Mouse (Mus musculus) MEL-GATA-1-ER (cell line): ENCODE results near the gene Tmod1.
A peak's percentile ranks its signal among the peaks of the same experiment; 100 is the strongest.

Source experiments
- DNase-seq: peaks from one replicate; pipeline ENCODE4 v3.0.0-alpha.2; 2012; ENCODE audit warnings: low read depth; ENCODE audit errors: extremely low read depth

Gene Tmod1

DNA sequence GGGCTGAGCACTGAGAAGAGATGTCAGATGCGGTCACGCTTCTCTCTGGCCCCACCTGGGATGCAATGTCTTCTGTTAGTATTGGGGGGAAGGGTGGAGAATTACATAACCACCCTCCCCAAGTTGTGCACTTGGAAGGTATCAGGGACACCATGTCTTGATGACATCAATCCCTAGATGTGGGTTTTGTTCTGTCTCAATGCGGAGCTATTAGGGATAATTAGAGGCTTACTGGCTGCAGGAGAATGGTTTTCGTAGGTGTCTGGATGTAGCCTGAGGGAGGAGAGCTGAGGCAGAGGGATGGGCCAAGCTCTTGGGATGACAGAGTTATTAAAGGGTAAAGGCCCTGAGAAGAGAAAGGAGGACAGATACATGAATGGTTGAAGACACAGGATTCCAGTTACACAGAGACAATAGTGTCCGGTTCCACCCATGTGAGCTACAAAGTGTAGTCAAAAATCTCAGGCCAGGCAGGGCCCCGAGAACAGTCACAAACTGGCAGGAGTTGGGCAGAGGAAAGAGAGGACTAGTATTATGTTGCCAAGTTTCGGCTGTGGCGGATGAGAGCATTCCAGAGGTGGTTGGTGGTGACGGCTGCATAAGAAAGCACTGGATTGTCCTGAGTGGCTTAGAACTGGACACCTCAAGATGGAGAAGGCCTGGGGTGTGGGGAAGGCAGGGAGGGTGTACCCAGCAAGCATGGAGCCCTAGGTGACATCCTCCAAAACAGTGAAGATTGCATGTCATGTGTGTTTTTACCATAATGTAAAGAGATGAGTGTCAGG lies 14.8 kb downstream of the Tmod1 start:
- DNase-seq, result no peak

DNA sequence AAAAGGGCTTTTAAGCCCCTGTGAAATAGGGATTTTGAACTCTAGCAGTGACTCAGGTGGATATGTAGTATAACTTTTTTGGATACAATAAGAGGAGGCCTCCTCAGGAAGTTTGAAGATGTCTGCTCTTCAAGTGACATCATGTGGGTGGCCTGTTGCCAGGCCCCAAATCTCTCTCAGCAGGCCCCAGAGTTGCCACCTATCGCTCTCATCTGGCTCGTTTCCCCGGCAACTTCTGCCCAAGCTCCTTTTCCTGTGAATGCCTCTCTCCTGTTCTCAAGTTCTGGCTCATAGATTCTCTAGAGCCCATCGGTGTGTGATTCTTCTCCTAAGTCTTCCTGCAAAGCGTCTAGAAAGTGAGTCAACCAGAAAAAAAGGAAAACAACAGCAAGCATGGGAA lies 17.4 kb downstream of the Tmod1 start:
- no peak for DNase-seq

DNA sequence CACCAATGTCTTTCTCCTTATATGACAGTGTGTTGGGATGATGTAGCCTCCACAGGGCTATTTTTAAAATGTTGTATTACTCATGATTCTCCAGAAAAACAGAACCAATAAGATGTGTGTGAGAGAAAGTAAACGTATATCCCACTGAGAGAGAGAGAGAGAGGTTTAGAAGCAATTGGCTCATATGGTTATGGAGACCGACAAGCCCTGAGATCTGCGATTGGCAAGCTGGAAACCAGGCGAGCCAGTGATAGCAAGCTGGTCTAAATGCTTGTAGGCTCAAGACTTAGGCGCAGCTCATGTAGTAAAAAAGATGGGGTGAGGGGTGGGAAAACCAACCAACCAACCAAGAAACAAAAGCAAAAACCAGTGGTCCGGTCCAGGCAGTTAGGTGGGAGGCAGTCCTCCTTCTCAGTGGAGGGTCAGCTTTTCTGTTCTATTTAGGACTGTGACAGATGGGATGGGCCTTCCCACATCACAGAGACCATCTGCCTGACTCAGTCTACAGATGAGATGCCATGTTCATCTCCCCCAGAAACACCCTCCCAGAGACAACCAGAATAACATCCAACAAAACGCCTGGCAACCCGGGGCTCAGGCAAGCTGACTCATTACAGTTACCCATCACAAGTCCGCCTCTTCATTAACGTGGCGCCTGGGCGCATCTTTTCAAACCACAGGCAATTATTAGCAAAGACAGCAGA lies 22.7 kb downstream of the Tmod1 start:
- no peak for DNase-seq

DNA sequence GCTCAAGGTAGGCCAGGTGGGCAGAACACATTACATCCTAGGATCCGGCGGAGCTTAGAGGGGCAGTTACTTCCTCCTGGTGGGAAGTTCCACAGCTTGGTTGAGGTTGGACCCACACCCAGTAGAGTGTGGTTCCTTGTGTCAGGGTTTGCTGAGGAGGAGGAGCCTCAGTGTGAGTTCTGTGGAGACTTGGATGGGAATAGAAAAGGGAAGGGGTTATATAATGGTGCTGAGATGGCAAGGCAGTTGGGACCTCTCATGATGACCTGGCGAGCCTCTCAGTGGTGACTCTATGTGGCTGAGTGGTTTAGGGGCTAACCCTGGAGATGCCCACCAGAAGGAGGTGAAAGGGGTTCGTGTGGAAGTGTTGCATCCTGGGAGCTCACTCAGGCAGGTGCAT lies 25.1 kb downstream of the Tmod1 start:
- DNase-seq, result no peak

DNA sequence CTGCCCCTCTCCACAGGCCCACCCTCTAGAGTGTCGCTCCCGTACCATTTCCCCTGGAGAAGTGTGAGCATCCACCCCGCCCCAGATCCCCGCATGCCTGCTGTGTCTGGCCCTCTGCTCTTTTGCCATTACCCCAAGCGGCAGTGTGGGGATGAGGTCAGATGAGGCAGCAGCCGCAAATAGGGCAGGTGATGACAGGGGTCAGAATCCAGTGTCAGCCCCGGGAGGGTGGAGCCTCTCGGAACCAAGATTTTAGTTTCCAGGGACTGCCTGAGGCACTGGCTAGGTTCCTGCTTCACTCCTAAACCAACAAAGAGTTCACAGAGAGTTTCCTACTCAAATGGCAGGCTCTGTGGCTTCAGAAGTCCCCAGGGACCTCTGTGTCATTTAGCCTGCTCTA lies 25.5 kb downstream of the Tmod1 start:
- no peak for DNase-seq

DNA sequence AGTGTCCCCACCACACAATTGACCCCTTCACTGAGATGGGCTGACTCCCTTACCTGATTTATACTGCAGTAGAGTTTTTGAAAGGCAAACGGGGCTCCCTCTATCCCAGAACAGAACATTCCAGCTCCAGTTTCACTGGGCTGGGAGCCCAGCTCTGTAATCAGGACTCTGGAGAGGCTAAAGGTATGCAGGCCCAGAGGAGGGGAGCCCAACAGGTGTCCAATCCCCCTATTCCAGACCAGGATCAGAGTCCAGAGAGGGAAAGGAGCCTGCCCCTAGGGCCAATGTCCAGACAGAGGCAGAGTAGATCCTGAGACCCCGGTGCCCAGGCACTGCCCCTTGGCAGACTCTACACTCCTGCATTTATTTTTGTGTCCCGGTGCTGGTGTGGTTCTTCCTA lies 26.2 kb downstream of the Tmod1 start:
- no peak for DNase-seq

DNA sequence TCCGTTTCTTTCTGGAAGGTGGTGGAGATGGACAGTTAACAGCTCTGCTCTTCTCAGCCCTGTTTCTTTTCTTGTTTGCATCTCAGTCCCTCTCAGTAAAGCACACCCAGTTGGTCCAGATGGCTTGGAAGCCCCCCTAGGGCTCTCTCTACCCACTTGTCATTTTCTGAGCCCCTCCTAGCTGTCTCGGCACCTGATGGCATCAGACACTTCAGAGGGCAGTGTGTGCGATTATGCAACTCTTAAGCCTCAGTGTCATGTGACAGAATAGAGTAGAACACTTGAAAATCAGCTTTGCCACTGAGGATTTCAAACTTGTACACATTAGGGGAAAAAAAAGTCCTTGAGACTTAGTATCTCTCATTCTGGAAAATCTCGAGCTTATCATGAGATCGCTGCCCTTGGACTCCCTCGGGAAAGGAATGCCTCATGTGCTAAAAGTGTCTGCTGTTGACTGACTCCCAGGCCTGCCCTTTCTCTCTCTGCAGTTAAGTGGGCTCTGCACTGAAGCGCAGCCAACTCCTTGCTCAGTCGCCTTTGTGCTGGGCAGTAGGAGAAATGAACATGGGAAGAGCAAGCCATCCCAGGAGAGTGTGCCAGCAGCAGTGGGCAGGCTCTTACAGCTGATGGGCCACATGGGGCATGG lies 27.1 kb downstream of the Tmod1 start:
- no peak for DNase-seq

DNA sequence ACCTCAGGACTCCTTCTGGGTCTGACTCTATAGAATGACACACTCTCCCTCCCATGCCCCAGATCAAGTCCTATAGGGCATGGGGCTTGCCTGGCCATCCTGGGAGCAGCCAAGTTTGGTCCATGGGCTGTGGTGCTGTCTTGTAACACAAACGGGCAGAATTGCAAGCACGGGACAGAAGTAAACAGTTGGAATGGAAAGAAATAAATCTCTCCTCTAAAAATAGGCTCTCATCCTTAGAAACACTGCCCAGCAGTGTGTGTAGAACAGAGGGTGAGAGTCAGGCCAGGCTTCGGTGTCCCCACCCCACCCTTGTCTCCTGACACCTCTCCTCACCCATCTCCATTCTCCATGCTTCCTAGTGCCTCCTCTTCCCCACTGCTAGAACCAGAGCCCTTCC lies 29.3 kb downstream of the Tmod1 start:
- no peak for DNase-seq

DNA sequence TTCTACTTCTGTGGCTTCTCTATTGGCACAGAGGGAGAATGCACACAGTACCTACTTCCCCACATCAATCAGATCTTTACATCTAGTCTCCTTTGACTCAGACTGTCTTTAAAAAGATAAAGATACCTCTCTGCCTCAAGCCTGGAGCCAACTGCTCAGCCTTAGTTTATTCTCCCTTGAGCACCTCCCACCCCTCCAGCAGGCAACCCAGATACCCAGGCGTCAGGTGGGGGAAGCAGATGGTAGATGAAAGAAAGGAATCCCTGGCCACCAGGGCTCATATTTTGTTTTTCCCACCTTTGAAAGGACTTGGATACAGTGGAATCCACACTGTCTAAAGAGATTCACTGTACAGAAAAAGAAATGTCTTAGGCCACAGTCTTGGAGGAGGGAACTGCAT lies 29.8 kb downstream of the Tmod1 start:
- no peak for DNase-seq

DNA sequence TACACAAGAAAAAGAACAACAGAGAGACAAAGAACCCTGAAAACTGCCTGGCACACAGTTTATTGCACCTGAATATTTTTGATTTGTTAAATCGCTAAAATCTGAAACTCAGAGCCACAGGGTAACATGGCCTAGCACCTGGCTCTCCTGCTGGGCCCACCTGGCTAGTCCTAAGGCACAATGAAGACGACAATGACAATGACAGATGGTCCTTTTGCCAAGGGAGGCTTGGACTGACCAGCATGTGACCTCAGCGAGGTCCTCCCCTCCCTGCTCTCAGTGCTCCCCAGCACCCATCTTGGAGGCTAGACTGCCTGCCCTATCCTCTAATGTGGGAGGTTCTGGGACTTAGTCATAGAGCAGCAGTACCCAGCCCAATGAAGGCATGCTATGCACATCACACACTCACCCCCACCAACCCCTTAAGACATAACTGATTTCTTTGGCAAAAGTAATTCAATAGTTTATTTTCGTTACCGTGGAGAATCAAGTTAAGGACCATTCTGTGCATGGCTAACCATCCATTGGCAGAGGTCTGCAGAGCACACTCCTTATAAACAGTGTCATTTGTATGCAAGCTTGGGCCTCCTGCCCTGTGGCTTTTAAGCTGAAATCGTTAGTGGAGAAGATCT lies 31.2 kb downstream of the Tmod1 start:
- no peak for DNase-seq

DNA sequence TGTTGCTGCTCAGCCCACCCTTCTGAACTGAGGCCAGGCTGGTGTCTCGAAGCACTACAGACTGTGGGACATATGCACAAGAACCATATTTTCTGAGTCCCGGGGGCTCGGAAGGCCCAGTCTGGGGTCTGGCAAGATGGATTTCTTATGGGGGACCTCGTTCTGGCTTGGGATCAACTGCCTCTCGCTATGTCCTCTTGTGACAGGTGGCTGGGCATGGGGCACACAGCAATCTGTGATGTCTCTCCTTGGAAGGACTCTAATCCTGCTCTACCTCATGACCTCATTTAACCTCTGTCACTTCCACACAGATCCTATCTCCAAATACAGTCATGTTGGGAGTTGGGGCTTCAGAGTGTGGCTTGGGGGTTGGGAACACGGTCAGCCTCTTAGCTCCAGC lies 33.9 kb downstream of the Tmod1 start:
- DNase-seq, result no peak

DNA sequence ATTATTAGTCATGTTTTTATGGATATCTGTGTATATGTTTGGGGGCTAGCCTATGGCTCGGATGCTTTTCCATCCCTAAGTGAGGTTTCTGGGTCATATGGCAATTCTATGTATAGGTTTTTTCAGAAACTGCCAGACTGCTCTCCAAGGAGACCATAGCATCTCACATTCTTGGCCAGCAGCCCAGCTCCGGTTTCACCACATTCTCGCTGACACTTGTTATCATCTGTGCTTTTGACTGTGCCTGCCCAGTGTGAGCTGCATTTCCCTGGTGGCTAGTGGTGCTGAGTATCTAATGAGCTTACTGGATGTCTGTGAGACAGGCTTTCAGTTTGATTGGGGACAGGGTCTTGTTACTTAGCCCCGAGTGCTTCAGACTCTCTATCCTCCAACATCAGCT lies 35.0 kb downstream of the Tmod1 start:
- DNase-seq, result peak; percentile 27

DNA sequence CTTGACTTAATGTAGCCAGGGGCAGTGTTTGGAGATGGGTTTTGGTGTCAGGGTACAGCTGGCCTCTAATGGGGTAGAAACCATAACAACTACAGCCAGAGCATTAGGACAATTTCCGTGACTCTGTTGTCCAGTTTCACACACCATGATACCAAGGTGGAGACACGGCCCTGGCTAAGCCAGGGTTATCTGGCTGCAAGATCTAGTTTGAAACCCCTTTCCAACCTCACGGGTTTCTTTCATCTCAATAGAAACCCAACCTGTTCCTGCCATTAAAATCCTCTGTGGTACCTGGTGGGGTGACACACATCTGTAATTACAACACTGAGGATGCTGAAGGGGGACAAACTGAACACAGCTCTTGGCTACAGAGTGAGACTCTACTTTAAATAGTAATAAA lies 36.9 kb downstream of the Tmod1 start:
- DNase-seq, result no peak

DNA sequence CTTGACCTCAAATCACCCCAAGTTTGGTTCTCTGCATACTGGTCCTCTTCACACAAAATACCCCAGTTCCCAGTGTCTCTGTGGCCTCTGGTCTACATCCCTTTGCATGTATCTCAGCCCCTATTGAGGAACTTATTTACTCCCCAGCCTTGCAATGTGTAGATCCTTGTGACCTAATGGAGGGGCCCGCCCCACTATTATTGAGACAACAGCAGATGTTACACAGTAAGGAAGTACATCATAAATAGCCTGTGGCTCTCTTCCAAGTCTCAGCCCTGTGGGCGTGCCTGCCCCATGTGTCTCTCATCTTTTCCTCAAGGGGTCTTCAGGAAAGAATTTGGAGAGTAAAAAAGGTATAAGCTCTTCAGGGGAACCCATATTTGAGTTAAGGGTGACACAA lies 38.2 kb downstream of the Tmod1 start:
- no peak for DNase-seq

DNA sequence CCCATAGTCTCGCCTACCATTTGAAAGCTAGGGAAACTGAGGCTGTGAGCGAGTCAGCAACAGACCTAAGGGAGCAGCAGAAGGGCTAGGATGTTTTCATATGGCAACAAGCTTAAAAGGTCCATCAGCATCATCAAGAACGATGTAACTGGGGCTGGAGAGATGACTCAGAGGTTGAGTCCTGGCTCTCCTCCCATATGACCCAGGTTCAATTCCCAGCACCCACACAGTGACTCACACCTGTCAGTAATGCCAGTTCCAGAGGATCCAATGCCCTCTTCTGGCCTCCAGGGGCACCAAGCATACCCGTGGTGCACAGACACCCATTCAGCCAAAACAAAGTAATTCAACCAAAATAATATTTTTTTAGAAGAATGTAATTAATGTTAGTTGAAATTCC lies 41.5 kb downstream of the Tmod1 start:
- DNase-seq, result no peak

DNA sequence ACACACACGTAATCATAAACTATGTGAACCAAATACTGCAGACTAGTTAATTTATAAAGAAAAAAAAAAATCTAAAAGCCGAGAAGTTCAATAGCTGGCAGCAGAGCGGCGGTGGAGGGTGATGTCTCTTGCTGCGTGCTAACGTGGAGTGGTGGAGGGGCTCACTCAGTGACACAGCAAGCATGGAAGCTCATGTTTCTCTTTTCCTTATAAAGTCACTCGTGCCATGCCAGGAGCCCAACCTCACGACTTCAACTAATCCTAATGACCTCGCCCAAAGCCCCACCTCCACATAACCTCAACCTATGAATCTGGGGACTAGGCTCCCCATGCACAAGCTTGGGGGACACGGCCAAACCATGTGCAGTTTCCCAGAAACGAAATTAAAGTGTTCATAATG lies 43.8 kb downstream of the Tmod1 start:
- DNase-seq, result no peak

DNA sequence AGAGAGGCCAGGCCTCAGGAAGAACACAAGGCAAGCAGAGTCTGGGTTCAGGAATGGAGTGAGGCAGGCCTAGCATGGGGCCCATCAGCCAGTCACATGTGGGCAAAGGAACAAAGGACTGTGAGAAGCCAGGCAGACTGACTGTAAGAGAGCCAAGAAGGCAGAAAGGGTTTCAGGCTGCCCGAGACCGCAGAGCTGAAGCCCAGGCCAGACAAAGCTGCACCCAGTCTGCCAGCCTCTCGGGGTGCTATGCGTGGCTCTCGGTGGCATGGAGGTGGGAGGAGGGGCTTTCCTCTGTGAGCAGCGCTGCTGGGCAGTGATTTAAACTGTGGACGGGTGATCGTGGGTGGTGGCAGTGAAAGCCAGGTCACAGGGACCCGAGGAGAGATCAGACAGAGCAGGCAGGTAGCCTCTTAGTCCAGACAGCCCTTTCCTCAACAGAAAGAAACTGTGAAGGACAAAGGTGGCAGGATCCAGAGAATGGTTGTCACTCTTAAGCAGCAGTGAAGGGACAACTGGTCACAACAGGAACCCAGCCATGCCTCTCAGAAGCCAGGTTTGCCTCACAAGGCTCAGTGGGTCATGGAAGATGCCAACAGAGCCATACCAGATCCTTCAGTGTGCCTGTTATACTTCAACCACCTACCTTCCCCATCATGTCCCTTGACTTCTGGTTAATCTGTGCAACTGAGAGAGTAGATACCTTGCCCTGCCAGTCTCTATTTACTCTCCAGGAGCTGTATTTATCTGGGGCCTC lies 45.9 kb downstream of the Tmod1 start:
- no peak for DNase-seq

DNA sequence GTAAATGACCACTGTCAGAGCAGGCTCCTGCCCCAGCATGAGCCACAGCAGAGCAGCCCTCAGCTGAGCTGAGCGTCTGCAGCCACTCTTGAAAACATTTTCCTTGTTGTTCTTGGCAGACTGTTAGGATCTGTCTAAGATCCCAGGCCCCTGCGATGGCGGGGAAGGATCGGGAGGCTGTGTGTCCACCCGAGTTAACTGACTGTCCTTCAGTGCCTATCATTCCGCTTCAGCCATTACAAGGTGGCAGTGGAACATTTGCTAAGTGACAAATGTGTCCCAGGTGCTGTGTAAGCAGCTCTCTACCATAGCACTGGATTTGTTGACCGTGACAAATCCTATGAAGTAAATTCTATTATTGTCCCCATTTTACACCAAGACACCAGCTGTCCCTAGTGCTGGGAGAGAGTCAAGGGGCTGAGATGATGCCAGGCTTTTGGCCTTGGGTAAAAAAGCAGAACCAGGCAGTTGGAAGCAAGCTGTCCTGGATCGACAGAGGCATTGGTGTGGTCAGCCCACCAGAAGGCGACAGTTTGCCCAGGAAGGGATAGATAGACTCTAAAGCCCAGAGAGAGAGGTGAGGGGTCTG lies 46.6 kb downstream of the Tmod1 start:
- no peak for DNase-seq

DNA sequence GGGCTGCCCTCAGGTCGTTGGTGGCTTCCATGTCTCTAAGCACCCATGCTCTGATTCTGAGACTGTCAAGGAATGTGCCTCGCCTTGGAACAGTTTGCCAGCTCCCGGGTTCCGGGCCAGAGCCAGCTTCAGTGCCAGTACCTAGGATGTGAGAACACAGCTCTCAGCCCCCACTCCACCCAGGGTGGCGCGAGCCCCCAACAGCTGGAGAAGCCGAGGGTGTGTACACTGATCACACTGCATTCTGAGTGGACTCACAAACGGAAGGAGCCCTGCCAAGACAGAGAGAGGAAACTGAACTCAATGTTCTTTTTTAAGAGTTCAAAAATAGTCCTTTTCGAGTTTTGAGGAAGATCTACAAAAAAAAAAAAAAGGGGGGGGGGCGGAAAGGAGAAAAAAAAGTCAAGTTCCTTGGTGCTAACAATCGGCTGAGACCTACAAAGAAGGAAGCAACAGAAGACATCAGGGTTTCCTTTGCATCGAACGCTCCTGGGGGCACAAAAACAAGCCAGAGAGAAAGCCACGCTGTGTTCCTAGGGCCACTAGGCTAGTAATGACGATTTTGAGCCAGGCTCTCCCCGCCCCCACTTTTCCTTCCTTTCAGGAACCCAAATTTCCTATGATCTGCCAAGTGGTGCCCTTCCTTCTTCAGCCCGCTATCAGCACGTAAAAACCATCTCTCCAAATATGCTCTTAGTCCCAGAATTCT lies 48.1 kb downstream of the Tmod1 start:
- no peak for DNase-seq

DNA sequence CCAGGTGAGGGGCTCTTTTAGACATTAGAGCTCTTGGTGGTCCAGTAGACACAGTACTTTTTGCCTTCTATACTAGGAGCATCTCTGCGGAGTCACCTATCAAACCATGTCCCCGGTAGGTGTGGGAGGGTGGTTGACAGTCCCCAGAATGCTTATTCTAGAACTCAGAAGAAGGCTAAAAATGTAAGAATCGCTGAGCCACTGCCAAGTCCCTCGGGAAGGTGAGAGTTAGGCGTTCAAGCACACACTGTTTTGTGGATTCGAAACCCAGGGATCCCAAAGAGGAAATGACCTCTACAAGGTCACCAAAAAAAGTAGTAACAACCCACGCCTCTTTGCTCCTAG lies 48.7 kb downstream of the Tmod1 start:
- no peak for DNase-seq

DNA sequence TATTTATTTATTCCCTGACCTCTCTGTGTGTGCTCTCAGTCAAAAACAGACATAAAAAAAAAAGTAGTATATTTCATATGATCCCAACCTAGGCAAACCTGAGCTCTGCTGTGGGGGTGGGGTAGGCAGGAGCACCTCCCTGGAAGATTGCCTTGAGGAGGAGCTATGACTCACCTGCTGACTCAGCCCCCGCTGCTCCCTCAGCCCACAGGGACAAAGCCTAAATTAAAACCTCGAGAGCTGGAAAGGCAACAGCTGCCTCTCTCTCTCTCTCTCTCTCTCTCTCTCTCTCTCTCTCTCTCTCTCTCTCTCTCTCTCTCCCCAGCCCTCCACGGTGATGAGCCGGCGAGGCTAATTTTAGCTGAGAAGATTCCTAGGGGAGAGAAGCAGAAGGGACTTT lies 49.1 kb downstream of the Tmod1 start:
- no peak for DNase-seq
